Mouse (Mus musculus) heart, embryonic 11.5 days (tissue): ENCODE measurements around the gene Borcs5. TPM values are rescaled to one million over a fixed set of nuclear protein-coding genes. Genes with fewer than 3 reads are reported as not detected.

Experiments
- ATAC-seq: fragments of 200-750 bp; cut with Nextera tagmentation; replicated peaks from 2 replicates; pipeline ENCODE4 v1.8.0; 2017; ENCODE audit warnings: moderate library complexity; ENCODE audit not compliant: insufficient number of reproducible peaks, low FRiP score, low TSS enrichment
- H3K27ac ChIP-seq: fragments of 300-500 bp; sonication (generic); 2 replicates; pipeline ENCODE4 v1.5.1; 2014; ENCODE audit warnings: mild to moderate bottlenecking, low read depth, low read length
- H3K27me3 ChIP-seq: fragments of 300-500 bp; sonication (generic); 2 replicates; pipeline ENCODE4 v1.6.1; 2014; ENCODE audit warnings: mild to moderate bottlenecking, low read length, mixed read lengths; ENCODE audit not compliant: control insufficient read depth, insufficient read depth
- H3K36me3 ChIP-seq: fragments of 300-500 bp; sonication (generic); 2 replicates; pipeline ENCODE4 v1.6.1; 2014; ENCODE audit warnings: mild to moderate bottlenecking, low read length, moderate library complexity, mixed read lengths; ENCODE audit not compliant: control insufficient read depth, insufficient read depth
- H3K4me1 ChIP-seq: fragments of 300-500 bp; sonication (generic); 2 replicates; pipeline ENCODE4 v1.6.1; 2014; ENCODE audit warnings: low read length; ENCODE audit not compliant: control insufficient read depth, insufficient read depth
- H3K4me2 ChIP-seq: fragments of 300-500 bp; sonication (generic); 2 replicates; pipeline ENCODE4 v1.6.1; 2014; ENCODE audit warnings: mild to moderate bottlenecking, moderate library complexity
- H3K4me3 ChIP-seq: fragments of 300-500 bp; sonication (generic); 2 replicates; pipeline ENCODE4 v1.5.1; 2014; ENCODE audit warnings: low read depth, low read length
- H3K9ac ChIP-seq: fragments of 300-500 bp; sonication (generic); 2 replicates; pipeline ENCODE4 v1.6.1; 2014; ENCODE audit warnings: mild to moderate bottlenecking, low read depth, low read length, moderate library complexity
- H3K9me3 ChIP-seq: fragments of 300-500 bp; sonication (generic); replicated peaks from 2 replicates; pipeline ENCODE4 v1.6.1; 2016; ENCODE audit warnings: low read length; ENCODE audit not compliant: control insufficient read depth
- WGBS: fragments of 180-500 bp; shearing (Covaris S2); extraction: QIAGEN DNeasy Blood & Tissue Kit; methylation state at CpG from one replicate; pipeline ENCODE4 v1.1.7; 2014; ENCODE audit not compliant: insufficient replicate concordance; 5-methylcytosine and 5-hydroxymethylcytosine counted together
- polyA plus RNA-seq: library from polyadenylated mRNA; unstranded; fragments of >200 nt; fragmentation: Nextera tagmentation; extraction: Ambion mirVana; gene quantifications from 2 replicates; pipeline ENCODE4 v1.2.1, GENCODE M21; 2014

Borcs5 gene
- polyA plus RNA-seq, 1 experiment from 2014 or later, result 16.0 TPM

GRCm38 (mm10) chr6:134703053-134703690, 63.9 kb downstream of the Borcs5 start:
- Histone ChIP-seq H3K36me3 (no peaks in the 10 kb centered on the region), H3K27ac (no peak overlapping the region), H3K27me3 (no peaks in the 10 kb centered on the region), H3K4me3 (no peak overlapping the region), H3K4me2 (no peak overlapping the region), H3K9ac (no peak overlapping the region), H3K9me3 (no peaks in the 10 kb centered on the region), H3K4me1 (peaks cover 6% of the 10 kb centered on the region; the same call in 1 of the 2 replicates)
- 85% methylated on average over 4 of the region's 4 CpGs for WGBS
- no peak for ATAC-seq

- Histone ChIP-seq H3K9ac (no peak overlapping the region), H3K36me3 (no peaks in the 10 kb centered on the region), H3K27ac (no peak overlapping the region), H3K27me3 (no peaks in the 10 kb centered on the region), H3K4me2 (no peak overlapping the region), H3K4me3 (no peak overlapping the region), H3K9me3 (no peaks in the 10 kb centered on the region), H3K4me1 (peaks cover 6% of the 10 kb centered on the region)
- WGBS, result 82% methylated on average over 4 of the region's 4 CpGs
- ATAC-seq, result no peak
These were observed 67.2 kb downstream of the Borcs5 start for GRCm38 (mm10) chr6:134706467-134706866.

GRCm38 (mm10) chr6:134710020-134710419, 70.7 kb downstream of the Borcs5 start:
- Histone ChIP-seq H3K9me3 (no peaks in the 10 kb centered on the region), H3K9ac (no peak overlapping the region), H3K27ac (no peak overlapping the region), H3K27me3 (no peaks in the 10 kb centered on the region), H3K4me2 (no peak overlapping the region), H3K36me3 (0 out of 2 replicates have a peak, but pooled peaks cover under 1% of the 10 kb centered on the region), H3K4me1 (peaks cover 12% of the 10 kb centered on the region), H3K4me3 (no peak overlapping the region)
- WGBS, result 84% methylated on average over 15 of the region's 15 CpGs
- ATAC-seq, result no peak

GRCm38 (mm10) chr6:134713321-134713720, 74.0 kb downstream of the Borcs5 start:
- Histone ChIP-seq H3K36me3 (0 out of 2 replicates have a peak, but pooled peaks cover 4% of the 10 kb centered on the region), H3K9ac (no peak overlapping the region), H3K4me1 (peaks cover 31% of the 10 kb centered on the region), H3K9me3 (no peaks in the 10 kb centered on the region), H3K4me2 (no peak overlapping the region), H3K27ac (no peak overlapping the region), H3K4me3 (no peak overlapping the region), H3K27me3 (no peaks in the 10 kb centered on the region)
- ATAC-seq, result no peak
- WGBS, result 37% methylated on average over 3 of the region's 3 CpGs

- WGBS, result 68% methylated on average over 1 of the region's 1 CpGs
- Histone ChIP-seq H3K4me3 (no peak overlapping the region), H3K36me3 (0 out of 2 replicates have a peak, but pooled peaks cover 6% of the 10 kb centered on the region), H3K4me2 (no peak overlapping the region), H3K4me1 (peaks cover 31% of the 10 kb centered on the region), H3K27me3 (no peaks in the 10 kb centered on the region), H3K9ac (no peak overlapping the region), H3K27ac (no peak overlapping the region), H3K9me3 (no peaks in the 10 kb centered on the region)
- no peak for ATAC-seq
These were observed 74.6 kb downstream of the Borcs5 start for GRCm38 (mm10) chr6:134713897-134714296.

GRCm38 (mm10) chr6:134716168-134716587, 76.9 kb downstream of the Borcs5 start:
- peak; percentile 77 for ATAC-seq
- H3K27me3 ChIP-seq, result no peaks in the 10 kb centered on the region
- WGBS, result 16% methylated on average over 6 of the region's 6 CpGs
- peaks cover 24% of the 10 kb centered on the region for H3K4me1 ChIP-seq
- H3K9me3 ChIP-seq, result no peaks in the 10 kb centered on the region
- H3K9ac ChIP-seq, result no peak overlapping the region
- no peak overlapping the region for H3K27ac ChIP-seq
- H3K4me3 ChIP-seq, result no peak overlapping the region
- 0 out of 2 replicates have a peak, but pooled peaks cover 8% of the 10 kb centered on the region for H3K36me3 ChIP-seq
- no peak overlapping the region for H3K4me2 ChIP-seq

GRCm38 (mm10) chr6:134717886-134718667, 78.8 kb downstream of the Borcs5 start:
- 90% methylated on average over 20 of the region's 20 CpGs for WGBS
- peaks cover 14% of the 10 kb centered on the region; the same call in 1 of the 2 replicates for H3K36me3 ChIP-seq
- no peak overlapping the region for H3K27ac ChIP-seq
- H3K9me3 ChIP-seq, result no peaks in the 10 kb centered on the region
- peaks cover 18% of the 10 kb centered on the region for H3K4me1 ChIP-seq
- no peak overlapping the region for H3K4me2 ChIP-seq
- H3K4me3 ChIP-seq, result no peak overlapping the region
- no peak for ATAC-seq
- H3K27me3 ChIP-seq, result no peaks in the 10 kb centered on the region
- no peak overlapping the region for H3K9ac ChIP-seq

- 87% methylated on average over 11 of the region's 11 CpGs for WGBS
- H3K4me3 ChIP-seq, result no peak overlapping the region
- no peak overlapping the region for H3K4me2 ChIP-seq
- H3K36me3 ChIP-seq, result peaks cover 15% of the 10 kb centered on the region; the same call in 1 of the 2 replicates
- H3K9me3 ChIP-seq, result no peaks in the 10 kb centered on the region
- no peak overlapping the region for H3K27ac ChIP-seq
- no peaks in the 10 kb centered on the region for H3K27me3 ChIP-seq
- H3K4me1 ChIP-seq, result peaks cover 18% of the 10 kb centered on the region
- no peak overlapping the region for H3K9ac ChIP-seq
- no peak for ATAC-seq
These were observed 79.4 kb downstream of the Borcs5 start for GRCm38 (mm10) chr6:134718668-134719065.
